Mouse (Mus musculus): ENCODE results near the gene Nxf7.
"Not testable (repeated sequence)": the region's sequence is repeated elsewhere in the genome, so short reads cannot be mapped to it uniquely, and the experiment has no call there.

- not testable (repeated sequence) for TF ChIP-seq CTCF (IDR thresholded peaks at IDR 0.05; ENCODE audit: low read depth, low read length); POLR2A (IDR thresholded peaks at IDR 0.05; ENCODE audit: insufficient read depth, low read length); EP300 (IDR thresholded peaks at IDR 0.05; ENCODE audit: insufficient read depth, low read depth, low read length)
These were observed 23.5 kb downstream of the Nxf7 start for GRCm38 (mm10) chrX:135574958-135575628.

All from ES-Bruce4 (cell line).